Mouse (Mus musculus): ENCODE results near the gene Nr3c2.

The Nr3c2 gene

GRCm38 (mm10) chr8:77250094-77250493 is 350.9 kb downstream of the Nr3c2 start:
- DNase-seq (ENCODE audit: low spot score in 2 of 2): no peak

- no peak for DNase-seq (ENCODE audit: low spot score in 2 of 2)
Measured at GRCm38 (mm10) chr8:77251134-77251533, 351.9 kb downstream of the Nr3c2 start.

GRCm38 (mm10) chr8:77254466-77254865 is 355.2 kb downstream of the Nr3c2 start:
- DNase-seq (ENCODE audit: low spot score in 2 of 2): no peak

- peak; percentile 72 to 84 for DNase-seq (ENCODE audit: low spot score in 2 of 2)
Measured at GRCm38 (mm10) chr8:77256450-77257084, 357.3 kb downstream of the Nr3c2 start.

- DNase-seq (ENCODE audit: low spot score in 2 of 2): peak in 1 of 2 experiments; percentile 40
Measured at GRCm38 (mm10) chr8:77257085-77257451, 357.8 kb downstream of the Nr3c2 start.

GRCm38 (mm10) chr8:77261215-77261614 is 362.0 kb downstream of the Nr3c2 start:
- no peak for DNase-seq (ENCODE audit: low spot score in 2 of 2)

- DNase-seq (ENCODE audit: low spot score in 2 of 2): no peak
Measured at GRCm38 (mm10) chr8:77262216-77263009, 363.2 kb downstream of the Nr3c2 start.

GRCm38 (mm10) chr8:77267941-77268405 is 368.7 kb downstream of the Nr3c2 start:
- no peak for DNase-seq (ENCODE audit: low spot score in 2 of 2)

- no peak for DNase-seq (ENCODE audit: low spot score in 2 of 2)
Measured at GRCm38 (mm10) chr8:77272136-77272535, 372.9 kb downstream of the Nr3c2 start.

- DNase-seq (ENCODE audit: low spot score in 2 of 2): no peak
Measured at GRCm38 (mm10) chr8:77275571-77275970, 376.3 kb downstream of the Nr3c2 start.

- no peak for DNase-seq (ENCODE audit: low spot score in 2 of 2)
Measured at GRCm38 (mm10) chr8:77276827-77277226, 377.6 kb downstream of the Nr3c2 start.

GRCm38 (mm10) chr8:77278246-77278645 is 379.0 kb downstream of the Nr3c2 start:
- DNase-seq (ENCODE audit: low spot score in 2 of 2): no peak

GRCm38 (mm10) chr8:77279977-77280376 is 380.7 kb downstream of the Nr3c2 start:
- DNase-seq (ENCODE audit: low spot score in 2 of 2): no peak

- DNase-seq (ENCODE audit: low spot score in 2 of 2): no peak
Measured at GRCm38 (mm10) chr8:77282605-77283236, 383.5 kb downstream of the Nr3c2 start.

GRCm38 (mm10) chr8:77284473-77284872 is 385.2 kb downstream of the Nr3c2 start:
- no peak for DNase-seq (ENCODE audit: low spot score in 2 of 2)

- no peak for DNase-seq (ENCODE audit: low spot score in 2 of 2)
Measured at GRCm38 (mm10) chr8:77288065-77288464, 388.8 kb downstream of the Nr3c2 start.

- DNase-seq (ENCODE audit: low spot score in 2 of 2): no peak
Measured at GRCm38 (mm10) chr8:77288492-77288891, 389.2 kb downstream of the Nr3c2 start.

- no peak for DNase-seq (ENCODE audit: low spot score in 2 of 2)
Measured at GRCm38 (mm10) chr8:77292120-77292519, 392.9 kb downstream of the Nr3c2 start.

GRCm38 (mm10) chr8:77292649-77293048 is 393.4 kb downstream of the Nr3c2 start:
- DNase-seq (ENCODE audit: low spot score in 2 of 2): no peak

GRCm38 (mm10) chr8:77294599-77294998 is 395.4 kb downstream of the Nr3c2 start:
- peak; percentile 48 to 63 for DNase-seq (ENCODE audit: low spot score in 2 of 2)

Data from right cerebral cortex, postnatal 10 days (tissue).